Mouse (Mus musculus) cerebellum, adult 18-20 months (tissue): ENCODE results near the gene Bmp2.
A peak's percentile ranks its signal among the peaks of the same experiment; 100 is the strongest.

Experiments used
- DNase-seq, 2 experiments: peaks; one replicate each; pipeline ENCODE4 v3.0.0; 2021

Gene Bmp2

DNA sequence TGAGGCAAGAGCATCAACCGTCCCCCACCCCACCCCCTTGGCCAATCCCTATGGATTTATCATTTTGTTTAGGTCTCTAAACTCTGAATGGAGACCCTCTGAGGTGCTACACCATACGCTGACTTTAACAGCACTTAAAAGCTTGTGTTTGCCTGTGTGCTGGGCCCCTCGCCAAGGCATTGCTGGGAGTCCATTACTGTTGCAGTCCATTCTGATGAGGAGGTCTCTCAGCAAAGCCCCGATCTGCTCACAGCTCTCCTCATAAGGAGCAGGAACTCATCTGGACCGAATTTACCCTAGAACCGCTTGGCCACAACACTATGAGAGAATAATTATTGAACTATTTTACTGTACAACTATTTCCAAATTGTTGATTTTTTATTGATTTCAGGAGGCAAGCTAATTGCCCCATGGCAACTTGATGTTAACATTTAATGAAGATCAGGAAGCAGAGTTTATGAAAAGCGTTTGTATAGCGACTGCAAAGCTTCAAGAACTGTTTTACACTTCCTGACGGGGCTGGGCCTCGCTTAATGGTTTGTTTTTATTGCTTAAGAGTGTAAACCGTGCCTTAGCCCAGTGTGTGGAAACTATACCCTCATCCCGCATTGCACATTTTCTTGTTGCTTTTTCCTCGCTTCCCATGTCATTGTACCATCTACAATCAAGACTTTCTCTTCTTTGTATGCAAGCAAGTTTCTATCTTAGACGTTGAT is 14.2 kb downstream of the Bmp2 start:
- no peak for DNase-seq

DNA sequence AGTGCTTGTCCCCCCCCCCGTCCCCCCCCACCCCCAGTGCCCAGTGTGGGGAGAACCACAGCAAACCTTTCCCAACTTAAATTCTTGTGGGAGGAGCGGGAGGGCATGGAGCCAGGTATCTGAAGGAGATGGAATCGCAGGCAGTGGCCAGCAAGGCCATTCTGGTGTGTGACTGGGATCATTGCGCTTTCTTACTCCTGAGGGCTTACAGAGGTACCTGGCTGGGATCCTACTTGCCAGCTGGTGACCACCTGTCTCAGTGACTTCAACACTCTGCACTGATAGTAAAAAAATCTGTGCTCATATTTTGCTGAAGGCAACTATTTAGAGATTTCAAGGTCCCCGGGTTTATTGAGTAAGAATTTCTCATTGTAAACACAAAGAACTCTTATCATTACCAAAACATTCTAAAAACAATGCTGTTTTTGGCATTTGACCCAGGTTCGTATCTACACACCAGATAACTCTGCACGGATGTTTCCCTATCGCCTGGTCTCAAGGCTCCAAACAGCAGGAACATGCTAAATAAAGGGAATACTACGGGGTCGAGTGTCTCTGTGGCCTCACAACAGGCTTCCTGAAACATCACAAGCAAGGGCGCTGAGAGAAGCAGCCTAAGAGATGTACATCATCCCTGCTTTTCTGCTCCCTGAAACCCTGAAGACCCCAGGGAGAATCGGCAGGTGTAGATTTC is 39.8 kb downstream of the Bmp2 start:
- DNase-seq = peak; percentile 18 to 20
